Mouse (Mus musculus): Measurements from ENCODE around the gene Fez2. TPM values are rescaled to one million over a fixed set of nuclear protein-coding genes. Genes with fewer than 3 reads are reported as not detected.

Fez2 gene
- polyA plus RNA-seq, 1 experiment, result 7.1 TPM

GRCm38 (mm10) chr17:78370445-78370844, 47.5 kb downstream of the Fez2 start:
- H3K27ac ChIP-seq (ENCODE audit: control insufficient read depth, insufficient read depth, low read depth, low read length), result no peak overlapping the region
- no peaks in the 10 kb centered on the region; the same call in 1 of the 2 replicates for H3K4me1 ChIP-seq (ENCODE audit: control insufficient read depth, insufficient read depth, low read length)
- TF ChIP-seq CTCF (IDR thresholded peaks at IDR 0.05; ENCODE audit: control insufficient read depth, insufficient read depth, insufficient replicate concordance, low read depth, low read length) (no peak), POLR2A (IDR thresholded peaks at IDR 0.05; ENCODE audit: control insufficient read depth, low read depth, low read length) (no peak)
- no peaks in the 10 kb centered on the region for H3K27me3 ChIP-seq (ENCODE audit: control insufficient read depth, insufficient read depth, low read length)
- H3K36me3 ChIP-seq (ENCODE audit: control insufficient read depth, insufficient read depth, low read length), result no peaks in the 10 kb centered on the region
- no peak overlapping the region for H3K4me3 ChIP-seq (ENCODE audit: control insufficient read depth, low read depth, low read length)

- Histone ChIP-seq H3K27ac (ENCODE audit: control insufficient read depth, insufficient read depth, low read depth, low read length) (no peak overlapping the region), H3K36me3 (ENCODE audit: control insufficient read depth, insufficient read depth, low read length) (no peaks in the 10 kb centered on the region), H3K4me3 (ENCODE audit: control insufficient read depth, low read depth, low read length) (no peak overlapping the region), H3K4me1 (ENCODE audit: control insufficient read depth, insufficient read depth, low read length) (no peaks in the 10 kb centered on the region; the same call in 1 of the 2 replicates), H3K27me3 (ENCODE audit: control insufficient read depth, insufficient read depth, low read length) (no peaks in the 10 kb centered on the region)
- TF ChIP-seq POLR2A (IDR thresholded peaks at IDR 0.05; ENCODE audit: control insufficient read depth, low read depth, low read length) (no peak), CTCF (IDR thresholded peaks at IDR 0.05; ENCODE audit: control insufficient read depth, insufficient read depth, insufficient replicate concordance, low read depth, low read length) (no peak)
Observed at GRCm38 (mm10) chr17:78368481-78368880, 49.5 kb downstream of the Fez2 start.

GRCm38 (mm10) chr17:78366070-78366469, 51.9 kb downstream of the Fez2 start:
- H3K27ac ChIP-seq (ENCODE audit: control insufficient read depth, insufficient read depth, low read depth, low read length), result no peak overlapping the region
- TF ChIP-seq CTCF (IDR thresholded peaks at IDR 0.05; ENCODE audit: control insufficient read depth, insufficient read depth, insufficient replicate concordance, low read depth, low read length), result no peak
- no peak for TF ChIP-seq POLR2A (IDR thresholded peaks at IDR 0.05; ENCODE audit: control insufficient read depth, low read depth, low read length)
- H3K4me1 ChIP-seq (ENCODE audit: control insufficient read depth, insufficient read depth, low read length), result no peaks in the 10 kb centered on the region; the same call in 1 of the 2 replicates
- H3K36me3 ChIP-seq (ENCODE audit: control insufficient read depth, insufficient read depth, low read length), result no peaks in the 10 kb centered on the region
- H3K4me3 ChIP-seq (ENCODE audit: control insufficient read depth, low read depth, low read length), result no peak overlapping the region
- H3K27me3 ChIP-seq (ENCODE audit: control insufficient read depth, insufficient read depth, low read length), result no peaks in the 10 kb centered on the region

GRCm38 (mm10) chr17:78364555-78365302, 53.2 kb downstream of the Fez2 start:
- Histone ChIP-seq H3K4me1 (ENCODE audit: control insufficient read depth, insufficient read depth, low read length) (no peaks in the 10 kb centered on the region; the same call in 1 of the 2 replicates), H3K27ac (ENCODE audit: control insufficient read depth, insufficient read depth, low read depth, low read length) (no peak overlapping the region)
- no peak for TF ChIP-seq POLR2A (IDR thresholded peaks at IDR 0.05; ENCODE audit: control insufficient read depth, low read depth, low read length)
- peak; percentile 32; the same call in 1 of the 2 replicates for TF ChIP-seq CTCF (IDR thresholded peaks at IDR 0.05; ENCODE audit: control insufficient read depth, insufficient read depth, insufficient replicate concordance, low read depth, low read length)

GRCm38 (mm10) chr17:78361939-78362728, 55.8 kb downstream of the Fez2 start:
- Histone ChIP-seq H3K4me3 (ENCODE audit: control insufficient read depth, low read depth, low read length) (no peak overlapping the region), H3K4me1 (ENCODE audit: control insufficient read depth, insufficient read depth, low read length) (no peaks in the 10 kb centered on the region), H3K27ac (ENCODE audit: control insufficient read depth, insufficient read depth, low read depth, low read length) (no peak overlapping the region), H3K27me3 (ENCODE audit: control insufficient read depth, insufficient read depth, low read length) (no peaks in the 10 kb centered on the region), H3K36me3 (ENCODE audit: control insufficient read depth, insufficient read depth, low read length) (no peaks in the 10 kb centered on the region)
- TF ChIP-seq POLR2A (IDR thresholded peaks at IDR 0.05; ENCODE audit: control insufficient read depth, low read depth, low read length) (no peak), CTCF (IDR thresholded peaks at IDR 0.05; ENCODE audit: control insufficient read depth, insufficient read depth, insufficient replicate concordance, low read depth, low read length) (no peak)

More at GRCm38 (mm10) chr17:78364555-78365302, 53.2 kb downstream of the Fez2 start:
- Histone ChIP-seq H3K27me3 (ENCODE audit: control insufficient read depth, insufficient read depth, low read length) (no peaks in the 10 kb centered on the region), H3K36me3 (ENCODE audit: control insufficient read depth, insufficient read depth, low read length) (no peaks in the 10 kb centered on the region), H3K4me3 (ENCODE audit: control insufficient read depth, low read depth, low read length) (no peak overlapping the region)

- Histone ChIP-seq H3K36me3 (ENCODE audit: control insufficient read depth, insufficient read depth, low read length) (no peaks in the 10 kb centered on the region), H3K4me1 (ENCODE audit: control insufficient read depth, insufficient read depth, low read length) (no peaks in the 10 kb centered on the region), H3K27me3 (ENCODE audit: control insufficient read depth, insufficient read depth, low read length) (no peaks in the 10 kb centered on the region), H3K4me3 (ENCODE audit: control insufficient read depth, low read depth, low read length) (no peak overlapping the region), H3K27ac (ENCODE audit: control insufficient read depth, insufficient read depth, low read depth, low read length) (no peak overlapping the region)
- TF ChIP-seq CTCF (IDR thresholded peaks at IDR 0.05; ENCODE audit: control insufficient read depth, insufficient read depth, insufficient replicate concordance, low read depth, low read length) (no peak), POLR2A (IDR thresholded peaks at IDR 0.05; ENCODE audit: control insufficient read depth, low read depth, low read length) (no peak)
Observed at GRCm38 (mm10) chr17:78358251-78358726, 59.7 kb downstream of the Fez2 start.

GRCm38 (mm10) chr17:78357753-78358152, 60.2 kb downstream of the Fez2 start:
- no peak overlapping the region for H3K4me3 ChIP-seq (ENCODE audit: control insufficient read depth, low read depth, low read length)
- H3K27me3 ChIP-seq (ENCODE audit: control insufficient read depth, insufficient read depth, low read length), result no peaks in the 10 kb centered on the region
- H3K36me3 ChIP-seq (ENCODE audit: control insufficient read depth, insufficient read depth, low read length), result no peaks in the 10 kb centered on the region
- no peaks in the 10 kb centered on the region for H3K4me1 ChIP-seq (ENCODE audit: control insufficient read depth, insufficient read depth, low read length)
- TF ChIP-seq POLR2A (IDR thresholded peaks at IDR 0.05; ENCODE audit: control insufficient read depth, low read depth, low read length), result no peak
- TF ChIP-seq CTCF (IDR thresholded peaks at IDR 0.05; ENCODE audit: control insufficient read depth, insufficient read depth, insufficient replicate concordance, low read depth, low read length), result no peak
- H3K27ac ChIP-seq (ENCODE audit: control insufficient read depth, insufficient read depth, low read depth, low read length), result no peak overlapping the region
